Mouse (Mus musculus) CH12.LX (cell line): ENCODE measurements around the gene Col9a1. TPM values are rescaled to one million over a fixed set of nuclear protein-coding genes. Genes with fewer than 3 reads are reported as not detected.

ENCODE experiments used
- DNase-seq: peaks from one replicate; pipeline ENCODE4 v3.0.0-alpha.2; 2013; ENCODE audit errors: extremely low read depth
- H3K27ac ChIP-seq: 2 replicates; pipeline ENCODE4 v1.5.1; 2012; ENCODE audit warnings: low read depth, mild to moderate bottlenecking, control low read depth, moderate library complexity; ENCODE audit not compliant: insufficient read depth
- H3K27me3 ChIP-seq: replicated peaks from 2 replicates; pipeline ENCODE3; 2012; ENCODE audit warnings: inconsistent platforms
- H3K36me3 ChIP-seq, 2 experiments: replicated peaks in 1 of 2; 2 replicates each; pipeline versions ENCODE3 to v1.6.1; 2012; ENCODE audit warnings: inconsistent platforms in 1 of 2, low read length in 1 of 2, mild to moderate bottlenecking in 1 of 2, mixed read lengths in 1 of 2, moderate library complexity in 1 of 2; ENCODE audit not compliant: control insufficient read depth in 1 of 2, insufficient read depth in 1 of 2
- H3K4me1 ChIP-seq, 2 experiments: 2 replicates each; pipeline ENCODE4 v1.6.1; 2012; ENCODE audit warnings: inconsistent platforms in 1 of 2, moderate library complexity in 1 of 2; ENCODE audit not compliant: insufficient read depth in 2 of 2, control insufficient read depth in 1 of 2
- H3K4me2 ChIP-seq: 2 replicates; pipeline ENCODE4 v1.6.1; 2012; ENCODE audit warnings: low read depth, mild to moderate bottlenecking, control low read depth; ENCODE audit not compliant: poor library complexity, insufficient read depth, severe bottlenecking
- H3K4me3 ChIP-seq, 3 experiments: fragments of 150-350 bp in 1 of 3; sonication (generic) in 1 of 3; replicated peaks in 1 of 3; 2 replicates each; pipeline versions ENCODE3 to v1.5.1; 2011 to 2012; ENCODE audit warnings: low read depth in 2 of 3, low read length in 2 of 3, mild to moderate bottlenecking in 2 of 3, moderate library complexity in 2 of 3, control low read depth in 1 of 3, improper control_type of control experiment in 1 of 3, inconsistent platforms in 1 of 3, mixed read lengths in 1 of 3; ENCODE audit not compliant: poor library complexity in 1 of 3
- H3K79me2 ChIP-seq: replicated peaks from 2 replicates; pipeline ENCODE4 v1.6.1; 2012; ENCODE audit warnings: mild to moderate bottlenecking, moderate library complexity; ENCODE audit not compliant: control insufficient read depth, poor library complexity, insufficient read depth, severe bottlenecking; ENCODE audit errors: extremely low read depth
- H3K9ac ChIP-seq: 2 replicates; pipeline ENCODE4 v1.6.1; 2012; ENCODE audit warnings: low read depth, mild to moderate bottlenecking, control low read depth, moderate library complexity; ENCODE audit not compliant: insufficient read depth
- H3K9me3 ChIP-seq: replicated peaks from 2 replicates; pipeline ENCODE3; 2012; ENCODE audit warnings: low read length, inconsistent platforms, mixed read lengths
- BHLHE40 ChIP-seq: IDR thresholded peaks from 2 replicates; pipeline ENCODE4 v1.6.1; 2011; ENCODE audit warnings: mild to moderate bottlenecking, low read depth, low read length, improper control_type of control experiment
- CTCF ChIP-seq, 2 experiments: IDR thresholded peaks in 1 of 2; conservative IDR thresholded peaks in 1 of 2; 2 replicates each; pipeline ENCODE4 v1.5.1; 2011 to 2012; ENCODE audit warnings: low read depth in 2 of 2, low read length in 2 of 2, improper control_type of control experiment in 1 of 2, inconsistent platforms in 1 of 2, mild to moderate bottlenecking in 1 of 2, moderate library complexity in 1 of 2
- MYC ChIP-seq: IDR thresholded peaks from 2 replicates; pipeline ENCODE4 v1.6.1; 2011; ENCODE audit warnings: low read depth, mild to moderate bottlenecking, improper control_type of control experiment, low read length
- NRF1 ChIP-seq: IDR thresholded peaks from 2 replicates; pipeline ENCODE4 v1.6.1; 2014; ENCODE audit warnings: low read depth, mild to moderate bottlenecking, inconsistent platforms, low read length, improper control_type of control experiment, moderate library complexity
- RAD21 ChIP-seq: IDR thresholded peaks from 2 replicates; pipeline ENCODE4 v1.6.1; 2011; ENCODE audit warnings: low read depth, mild to moderate bottlenecking, low read length, improper control_type of control experiment, moderate library complexity
- SMC3 ChIP-seq: IDR thresholded peaks from 2 replicates; pipeline ENCODE4 v1.6.1; 2011; ENCODE audit warnings: low read depth, low read length, improper control_type of control experiment
- TCF12 ChIP-seq: IDR thresholded peaks from 2 replicates; pipeline ENCODE4 v1.6.1; 2014; ENCODE audit warnings: low read depth, mild to moderate bottlenecking, inconsistent platforms, low read length, improper control_type of control experiment
- ZC3H11A ChIP-seq: IDR thresholded peaks from 2 replicates; pipeline ENCODE4 v1.6.1; 2012; ENCODE audit warnings: low read depth, mild to moderate bottlenecking, inconsistent platforms, low read length, improper control_type of control experiment
- ZKSCAN1 ChIP-seq: IDR thresholded peaks from 2 replicates; pipeline ENCODE4 v1.6.1; 2012; ENCODE audit warnings: low read depth, inconsistent platforms, low read length, improper control_type of control experiment, borderline replicate concordance
- dilution Hi-C: fragments of 300-500 bp; cut with MboI; formaldehyde crosslinking; loops from 2 replicates; pipeline ENCODE4 v1.14.3; 2020; ENCODE audit warnings: low sequenced_read_pairs; ENCODE audit not compliant: extremely low pct_unique_long_range_greater_than_20kb, extremely low pct_ligation_motif_present
- in situ Hi-C: fragments of 300-500 bp; cut with MboI; formaldehyde crosslinking; loops from 3 replicates; pipeline ENCODE4 v1.14.3; 2019; ENCODE audit warnings: low sequenced_read_pairs, low pct_ligation_motif_present, low pct_unique_long_range_greater_than_20kb, mixed read lengths
- polyA plus RNA-seq: library from polyadenylated mRNA; unstranded; fragments of >175 nt; gene quantifications from 2 replicates; pipeline ENCODE4 v1.2.1, GENCODE M21; 2012; ENCODE audit warnings: low read depth; ENCODE audit not compliant: insufficient read length
- total RNA-seq, 2 experiments: library from RNA; depleted of rRNA; stranded (reverse); fragments of 300-350 nt in 1 of 2; fragments of >200 nt in 1 of 2; gene quantifications; 2 replicates each; pipeline ENCODE4 v1.2.3; 2012 to 2014

The Col9a1 gene
- total and polyA plus RNA-seq, 3 experiments, result not detected

DNA sequence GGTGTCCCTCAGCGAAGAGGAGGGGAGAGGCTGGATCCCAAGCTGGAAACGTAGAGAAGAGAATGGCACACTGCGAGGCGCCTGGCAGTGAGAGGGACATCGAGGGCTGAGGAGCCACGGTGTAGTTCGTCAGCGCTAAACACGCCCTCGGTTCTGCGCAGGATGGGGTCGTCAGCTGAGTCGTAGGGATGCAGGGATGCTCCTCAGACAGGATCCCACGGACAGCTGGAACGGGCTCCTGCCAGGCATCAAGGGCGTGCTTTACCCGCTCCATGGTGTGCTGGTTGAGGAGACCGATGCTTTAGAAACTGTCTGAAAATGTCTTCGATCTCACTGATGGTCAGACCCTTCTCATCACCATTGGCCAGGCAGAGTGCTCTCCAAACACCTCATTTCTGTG is 43.6 kb upstream of the Col9a1 start:
- dilution Hi-C loops (no loop called here), in situ Hi-C loops (loop anchor here (25.0 kb wide), 1 partner anchor 97 kb away; no protein-coding TSS in a partner anchor)
- Histone ChIP-seq H3K4me2 (no peak overlapping the region), H3K4me3 (no peak overlapping the region), H3K36me3 (no peaks in the 10 kb centered on the region), H3K27me3 (no peaks in the 10 kb centered on the region), H3K9me3 (no peaks in the 10 kb centered on the region), H3K4me1 (peaks cover 2 to 3% of the 10 kb centered on the region in 2 experiments; a peak in 1 of 4 replicates), H3K79me2 (no peaks in the 10 kb centered on the region), H3K9ac (no peak overlapping the region), H3K27ac (no peak overlapping the region)
- DNase-seq, result no peak
- TF ChIP-seq MYC, result no peak

DNA sequence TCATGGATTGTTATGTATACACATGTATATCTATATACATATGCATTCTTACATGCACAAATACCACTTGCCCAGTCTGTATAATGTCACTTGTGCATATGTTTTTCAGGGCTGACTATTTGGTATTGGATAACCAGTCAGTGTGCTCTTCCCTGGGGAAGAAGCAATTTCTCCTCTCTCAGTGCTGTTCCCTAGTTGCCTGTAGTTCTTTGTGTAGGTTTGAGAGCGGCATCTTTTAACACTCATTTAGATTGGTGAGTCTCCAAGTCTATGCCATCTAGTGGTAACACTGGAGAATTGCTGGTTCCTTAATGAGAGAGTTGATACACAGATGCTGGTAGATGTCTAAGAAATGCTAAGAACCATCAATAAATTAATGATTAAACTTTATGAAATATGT is 42.6 kb upstream of the Col9a1 start:
- H3K9me3 ChIP-seq, result no peaks in the 10 kb centered on the region
- H3K4me3 ChIP-seq, result no peak overlapping the region
- H3K36me3 ChIP-seq, result no peaks in the 10 kb centered on the region
- no peak overlapping the region for H3K9ac ChIP-seq
- H3K27ac ChIP-seq, result no peak overlapping the region
- DNase-seq, result peak; percentile 35
- dilution Hi-C loops (no loop called here), in situ Hi-C loops (loop anchor here (25.0 kb wide), 1 partner anchor 97 kb away; no protein-coding TSS in a partner anchor)
- H3K79me2 ChIP-seq, result no peaks in the 10 kb centered on the region
- peaks cover 2 to 3% of the 10 kb centered on the region in 2 experiments; a peak in 1 of 4 replicates for H3K4me1 ChIP-seq
- no peaks in the 10 kb centered on the region for H3K27me3 ChIP-seq
- H3K4me2 ChIP-seq, result no peak overlapping the region
- peak; percentile 69 to 80 for TF ChIP-seq CTCF (conservative IDR thresholded peaks at IDR 0.05 in 1 of 2, IDR thresholded peaks at IDR 0.05 in 1 of 2; ENCODE audit: low read depth in 2 of 2, low read length in 2 of 2)
- TF ChIP-seq RAD21, result peak; percentile 76
- peak; percentile 84 for TF ChIP-seq SMC3
- no peak for TF ChIP-seq ZKSCAN1

DNA sequence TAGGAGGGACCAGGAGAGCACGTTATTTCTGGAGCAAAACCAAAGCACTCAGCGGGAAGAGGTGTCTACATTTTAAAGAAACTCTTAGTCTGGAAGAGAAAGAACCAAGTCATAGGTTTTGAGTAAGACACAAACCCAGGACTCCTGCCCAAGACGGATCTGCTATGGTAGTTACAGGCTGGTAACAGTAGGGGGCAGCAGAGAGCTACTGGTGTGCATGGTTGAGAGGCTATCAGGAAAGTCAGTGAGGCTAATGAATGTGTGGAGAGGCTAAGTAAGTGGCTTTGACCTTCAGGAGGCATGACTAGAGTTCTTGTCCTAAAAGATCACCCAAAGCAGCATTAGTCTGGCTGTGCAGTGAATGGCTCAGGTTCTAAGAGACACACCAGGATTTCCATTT is 40.3 kb upstream of the Col9a1 start:
- no peaks in the 10 kb centered on the region for H3K27me3 ChIP-seq
- H3K36me3 ChIP-seq, result no peaks in the 10 kb centered on the region
- H3K9ac ChIP-seq, result peak overlapping the region; percentile 34; the same call in 1 of the 2 replicates
- TF ChIP-seq NRF1 (no peak), TCF12 (no peak), SMC3 (peak; percentile 80), ZC3H11A (peak; percentile 8; the same call in 1 of the 2 replicates), BHLHE40 (no peak), RAD21 (peak; percentile 80), CTCF (conservative IDR thresholded peaks at IDR 0.05 in 1 of 2, IDR thresholded peaks at IDR 0.05 in 1 of 2; ENCODE audit: low read depth in 2 of 2, low read length in 2 of 2) (peak; percentile 93 to 99)
- H3K4me1 ChIP-seq, result peaks cover 2 to 3% of the 10 kb centered on the region in 2 experiments; a peak in 1 of 4 replicates
- no peak overlapping the region for H3K27ac ChIP-seq
- peak; percentile 70 for DNase-seq
- dilution Hi-C loops, result no loop called here
- no peaks in the 10 kb centered on the region for H3K9me3 ChIP-seq
- in situ Hi-C loops, result loop anchor here (25.0 kb wide), 1 partner anchor 100 kb away; no protein-coding TSS in a partner anchor
- H3K4me2 ChIP-seq, result peak overlapping the region; percentile 7
- H3K4me3 ChIP-seq, result no peak overlapping the region
- no peaks in the 10 kb centered on the region for H3K79me2 ChIP-seq
